Mouse (Mus musculus): ENCODE results near the gene Tex2. TPM values are rescaled to one million over a fixed set of nuclear protein-coding genes. Genes with fewer than 3 reads are reported as not detected.
"Not testable (repeated sequence)": the region's sequence is repeated elsewhere in the genome, so short reads cannot be mapped to it uniquely, and the experiment has no call there.

The Tex2 gene
- polyA plus RNA-seq, 1 experiment from 2014 or later, result 7.4 TPM

DNA sequence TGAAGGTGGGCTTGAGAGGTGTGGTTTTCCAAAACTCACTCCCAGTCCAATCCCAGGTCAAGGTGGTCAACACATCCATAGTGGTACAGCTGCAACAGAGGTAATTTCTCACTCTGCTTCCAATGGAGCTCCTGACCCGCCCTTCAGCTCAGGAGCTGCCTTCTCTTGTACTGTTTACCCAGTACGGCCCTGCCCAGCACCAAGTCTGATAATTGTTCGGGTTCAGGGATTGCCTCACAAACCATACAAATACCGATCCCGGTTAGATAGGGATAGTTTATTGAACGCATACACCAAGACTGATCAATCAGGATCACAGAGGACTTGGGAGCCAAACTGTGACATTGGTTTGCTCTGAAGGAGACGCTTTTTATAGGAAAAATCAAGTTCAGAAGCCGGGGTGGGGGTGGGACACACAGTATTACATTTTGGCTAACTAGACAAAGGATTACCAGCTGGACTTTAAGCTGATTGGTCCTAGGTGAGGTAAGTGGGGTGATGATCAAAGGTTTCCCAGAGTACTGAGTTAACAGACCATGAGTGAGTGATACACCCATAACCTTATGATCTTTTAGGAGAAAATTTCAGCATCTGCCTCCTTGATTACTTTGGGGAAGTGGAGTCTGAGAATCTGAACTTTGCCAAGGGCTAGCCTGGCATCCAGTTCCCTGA is 29.9 kb upstream of the Tex2 start:
- Histone ChIP-seq H3K4me1 (ENCODE audit: control insufficient read depth, insufficient read depth, low read length) (no peaks in the 10 kb centered on the region), H3K4me3 (ENCODE audit: low read depth, low read length) (no peak overlapping the region), H3K4me2 (ENCODE audit: low read depth, low read length) (no peak overlapping the region), H3K27me3 (ENCODE audit: control insufficient read depth, insufficient read depth, low read length) (no peaks in the 10 kb centered on the region), H3K9me3 (replicated peaks; ENCODE audit: control insufficient read depth, low read length) (no peaks in the 10 kb centered on the region), H3K9ac (replicated peaks; ENCODE audit: low read length) (no peak overlapping the region), H3K27ac (replicated peaks; ENCODE audit: low read depth, low read length) (no peak overlapping the region), H3K36me3 (replicated peaks; ENCODE audit: control insufficient read depth, insufficient read depth, low read depth, low read length) (no peaks in the 10 kb centered on the region)
- 81% methylated on average over 8 of the region's 8 CpGs for WGBS
- DNase-seq (ENCODE audit: low spot score), result no peak
- ATAC-seq (replicated peaks; ENCODE audit: insufficient number of reproducible peaks, low FRiP score, low TSS enrichment, low read depth), result no peak

DNA sequence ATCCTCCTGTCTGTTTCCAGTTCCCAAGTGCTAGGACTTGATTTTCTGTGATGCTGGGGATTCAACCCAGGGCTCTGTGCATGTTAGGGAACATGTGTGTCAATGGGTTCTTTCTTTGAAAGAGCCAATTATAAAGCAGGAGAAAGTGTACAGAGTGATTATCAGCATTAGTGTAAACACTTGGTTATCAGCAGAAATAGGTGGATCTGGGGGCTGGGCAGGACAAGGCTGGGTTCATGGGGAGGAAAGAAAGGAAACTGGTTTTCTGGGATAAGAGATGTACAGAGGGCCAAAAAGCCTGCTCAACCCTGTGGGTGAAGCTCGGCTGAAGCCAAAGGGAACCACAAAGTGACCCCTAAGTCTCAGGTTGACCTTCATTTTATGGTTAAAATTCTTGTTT is 28.4 kb upstream of the Tex2 start:
- no peaks in the 10 kb centered on the region for H3K4me1 ChIP-seq (ENCODE audit: control insufficient read depth, insufficient read depth, low read length)
- no peak overlapping the region for H3K9ac ChIP-seq (replicated peaks; ENCODE audit: low read length)
- no peak overlapping the region for H3K4me2 ChIP-seq (ENCODE audit: low read depth, low read length)
- no peaks in the 10 kb centered on the region for H3K36me3 ChIP-seq (replicated peaks; ENCODE audit: control insufficient read depth, insufficient read depth, low read depth, low read length)
- DNase-seq (ENCODE audit: low spot score), result no peak
- WGBS, result 67% methylated on average over 1 of the region's 1 CpGs
- H3K9me3 ChIP-seq (replicated peaks; ENCODE audit: control insufficient read depth, low read length), result no peaks in the 10 kb centered on the region
- ATAC-seq (replicated peaks; ENCODE audit: insufficient number of reproducible peaks, low FRiP score, low TSS enrichment, low read depth), result no peak
- no peak overlapping the region for H3K27ac ChIP-seq (replicated peaks; ENCODE audit: low read depth, low read length)
- no peaks in the 10 kb centered on the region for H3K27me3 ChIP-seq (ENCODE audit: control insufficient read depth, insufficient read depth, low read length)
- no peak overlapping the region for H3K4me3 ChIP-seq (ENCODE audit: low read depth, low read length)

DNA sequence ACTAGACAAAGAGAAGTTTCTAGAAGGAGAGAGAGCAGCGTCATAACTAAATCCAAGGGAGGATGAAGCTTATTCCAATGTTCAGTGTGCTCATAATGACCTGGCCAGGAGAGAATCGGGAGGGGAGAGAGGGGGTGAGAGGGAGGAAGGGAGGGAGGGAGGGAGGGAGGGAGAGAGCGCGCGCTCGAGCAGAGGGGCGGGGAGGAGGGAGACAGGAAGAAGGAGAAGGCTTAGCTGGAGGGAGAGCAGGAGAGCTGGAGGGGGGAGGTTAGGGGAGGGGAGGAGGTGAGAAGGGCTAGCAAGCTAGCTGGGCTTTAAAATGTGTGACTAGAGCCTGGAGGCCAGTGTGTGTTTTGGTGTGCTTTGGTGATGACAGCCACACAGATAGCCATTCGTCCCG is 26.8 kb upstream of the Tex2 start:
- Histone ChIP-seq H3K4me3 (ENCODE audit: low read depth, low read length) (no peak overlapping the region), H3K4me1 (ENCODE audit: control insufficient read depth, insufficient read depth, low read length) (no peaks in the 10 kb centered on the region), H3K27ac (replicated peaks; ENCODE audit: low read depth, low read length) (no peak overlapping the region), H3K27me3 (ENCODE audit: control insufficient read depth, insufficient read depth, low read length) (no peaks in the 10 kb centered on the region), H3K36me3 (replicated peaks; ENCODE audit: control insufficient read depth, insufficient read depth, low read depth, low read length) (no peaks in the 10 kb centered on the region), H3K4me2 (ENCODE audit: low read depth, low read length) (no peak overlapping the region), H3K9ac (replicated peaks; ENCODE audit: low read length) (no peak overlapping the region), H3K9me3 (replicated peaks; ENCODE audit: control insufficient read depth, low read length) (no peaks in the 10 kb centered on the region)
- peak; percentile 52 for DNase-seq (ENCODE audit: low spot score)
- ATAC-seq (replicated peaks; ENCODE audit: insufficient number of reproducible peaks, low FRiP score, low TSS enrichment, low read depth), result no peak
- WGBS, result 14% methylated on average over 9 of the region's 9 CpGs

DNA sequence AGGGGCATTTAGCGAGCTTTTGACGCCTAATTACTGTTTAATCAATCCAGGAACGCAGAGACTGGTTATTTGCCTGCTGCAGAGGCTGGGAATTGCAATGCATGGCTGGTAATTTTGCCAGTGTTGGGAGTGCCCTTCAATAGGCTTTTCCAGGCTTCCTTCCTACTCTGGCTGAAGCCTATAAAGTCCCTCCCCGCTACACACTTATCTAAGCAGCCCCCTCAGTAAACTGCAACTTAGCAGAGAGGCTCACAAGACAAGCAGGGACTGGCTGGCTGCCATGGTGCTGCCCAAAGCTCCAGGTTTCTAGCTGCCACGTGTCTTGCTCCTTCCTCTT is 26.1 kb upstream of the Tex2 start:
- DNase-seq (ENCODE audit: low spot score), result no peak
- ATAC-seq (replicated peaks; ENCODE audit: insufficient number of reproducible peaks, low FRiP score, low TSS enrichment, low read depth), result no peak
- Histone ChIP-seq H3K27ac (replicated peaks; ENCODE audit: low read depth, low read length) (no peak overlapping the region), H3K9me3 (replicated peaks; ENCODE audit: control insufficient read depth, low read length) (no peaks in the 10 kb centered on the region), H3K27me3 (ENCODE audit: control insufficient read depth, insufficient read depth, low read length) (no peaks in the 10 kb centered on the region), H3K4me1 (ENCODE audit: control insufficient read depth, insufficient read depth, low read length) (no peaks in the 10 kb centered on the region), H3K4me3 (ENCODE audit: low read depth, low read length) (no peak overlapping the region), H3K9ac (replicated peaks; ENCODE audit: low read length) (no peak overlapping the region), H3K36me3 (replicated peaks; ENCODE audit: control insufficient read depth, insufficient read depth, low read depth, low read length) (no peaks in the 10 kb centered on the region), H3K4me2 (ENCODE audit: low read depth, low read length) (no peak overlapping the region)
- 17% methylated on average over 5 of the region's 5 CpGs for whole genome bisulfite sequencing

DNA sequence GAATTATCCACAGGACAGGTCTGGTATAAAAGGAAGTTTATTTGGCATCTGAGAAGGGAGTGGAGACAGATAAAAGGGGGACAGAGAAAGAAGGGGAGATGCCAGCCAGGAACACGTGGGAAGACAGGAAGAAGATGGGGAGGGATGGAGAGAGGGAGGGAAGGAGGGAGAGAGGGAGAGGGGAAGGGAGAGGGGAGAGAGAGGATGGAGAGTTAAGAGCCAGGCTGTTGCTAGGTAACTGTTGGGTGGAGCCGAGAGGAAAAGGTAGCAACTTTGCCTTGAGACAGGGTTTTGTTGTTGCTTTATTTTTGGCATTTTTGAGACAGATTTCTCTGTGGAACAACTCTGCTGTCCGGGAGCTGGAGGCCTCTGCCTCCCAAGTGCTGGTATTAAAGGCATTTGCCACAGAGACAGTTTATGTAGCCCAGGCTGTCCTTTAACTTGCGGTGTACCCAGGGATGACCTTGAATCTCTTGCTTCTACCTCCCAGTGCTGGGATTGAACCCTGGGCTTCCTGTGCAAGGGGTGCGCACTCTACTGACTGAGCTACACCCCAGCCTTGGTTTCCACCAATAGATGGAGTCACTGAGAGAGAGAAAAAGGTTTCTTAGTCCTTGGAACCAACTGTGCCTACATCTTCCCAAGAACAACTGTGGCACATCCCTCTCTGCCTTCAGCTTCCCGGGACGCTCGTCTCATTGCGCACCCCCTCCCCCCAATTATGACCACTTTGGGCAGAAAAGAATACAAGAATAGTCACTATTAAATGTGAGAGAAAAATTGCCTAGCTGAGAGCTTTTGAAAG is 25.5 kb upstream of the Tex2 start:
- no peaks in the 10 kb centered on the region for H3K9me3 ChIP-seq (replicated peaks; ENCODE audit: control insufficient read depth, low read length)
- no peak overlapping the region for H3K9ac ChIP-seq (replicated peaks; ENCODE audit: low read length)
- 29% methylated on average over 9 of the region's 9 CpGs for WGBS
- no peaks in the 10 kb centered on the region for H3K36me3 ChIP-seq (replicated peaks; ENCODE audit: control insufficient read depth, insufficient read depth, low read depth, low read length)
- no peaks in the 10 kb centered on the region for H3K4me1 ChIP-seq (ENCODE audit: control insufficient read depth, insufficient read depth, low read length)
- DNase-seq (ENCODE audit: low spot score) (peak; percentile 24), ATAC-seq (replicated peaks; ENCODE audit: insufficient number of reproducible peaks, low FRiP score, low TSS enrichment, low read depth) (no peak)
- no peak overlapping the region for H3K27ac ChIP-seq (replicated peaks; ENCODE audit: low read depth, low read length)
- H3K4me2 ChIP-seq (ENCODE audit: low read depth, low read length), result no peak overlapping the region
- no peaks in the 10 kb centered on the region for H3K27me3 ChIP-seq (ENCODE audit: control insufficient read depth, insufficient read depth, low read length)
- H3K4me3 ChIP-seq (ENCODE audit: low read depth, low read length), result no peak overlapping the region

DNA sequence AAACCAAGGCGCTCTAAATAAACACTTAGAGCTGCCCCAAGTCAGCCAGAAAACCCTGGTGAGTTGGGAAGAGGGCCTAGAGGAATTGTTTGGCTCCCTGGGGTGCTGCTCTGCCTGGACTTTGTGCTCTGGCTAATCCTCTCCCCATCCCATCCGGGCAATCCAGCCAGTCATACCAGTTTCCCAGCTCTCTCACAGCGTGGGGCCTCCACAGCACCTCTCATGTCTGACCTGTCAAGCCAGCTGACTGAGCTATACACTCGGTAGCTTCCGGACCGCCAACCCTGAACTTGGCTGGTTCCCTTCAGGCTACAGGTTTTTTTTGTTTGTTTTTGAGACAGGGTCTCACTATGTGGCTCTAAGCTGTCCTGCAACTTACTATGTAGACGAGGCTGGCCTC is 24.5 kb upstream of the Tex2 start:
- Histone ChIP-seq H3K27ac (replicated peaks; ENCODE audit: low read depth, low read length) (no peak overlapping the region), H3K9me3 (replicated peaks; ENCODE audit: control insufficient read depth, low read length) (no peaks in the 10 kb centered on the region), H3K4me3 (ENCODE audit: low read depth, low read length) (no peak overlapping the region), H3K4me1 (ENCODE audit: control insufficient read depth, insufficient read depth, low read length) (no peaks in the 10 kb centered on the region), H3K36me3 (replicated peaks; ENCODE audit: control insufficient read depth, insufficient read depth, low read depth, low read length) (no peaks in the 10 kb centered on the region), H3K27me3 (ENCODE audit: control insufficient read depth, insufficient read depth, low read length) (no peaks in the 10 kb centered on the region), H3K9ac (replicated peaks; ENCODE audit: low read length) (0 out of 2 replicates have a peak overlapping the region, but pooled peaks have one; percentile 25), H3K4me2 (ENCODE audit: low read depth, low read length) (no peak overlapping the region)
- peak; percentile 52 for DNase-seq (ENCODE audit: low spot score)
- ATAC-seq (replicated peaks; ENCODE audit: insufficient number of reproducible peaks, low FRiP score, low TSS enrichment, low read depth), result no peak
- WGBS, result 12% methylated on average over 7 of the region's 7 CpGs

DNA sequence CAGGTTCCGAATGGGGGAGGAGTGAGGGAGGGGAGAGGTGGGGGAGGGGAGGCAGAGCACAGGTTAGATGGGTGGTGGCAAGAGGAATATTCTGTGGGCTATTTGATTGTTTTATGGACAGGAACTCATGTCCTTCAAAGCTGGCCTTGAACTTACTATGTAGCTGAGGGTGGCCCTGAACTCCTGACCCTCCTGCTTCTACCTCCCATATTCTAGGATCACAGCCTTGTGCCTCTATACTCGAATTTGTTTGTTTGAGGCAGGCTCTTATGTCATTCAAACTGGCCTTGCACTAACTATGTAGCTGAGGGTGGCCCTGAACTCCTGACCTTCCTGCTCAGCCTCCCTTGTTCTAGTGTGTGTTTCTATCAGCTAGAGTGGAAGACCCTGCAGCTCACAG is 22.7 kb upstream of the Tex2 start:
- Histone ChIP-seq H3K4me3 (ENCODE audit: low read depth, low read length) (no peak overlapping the region), H3K27me3 (ENCODE audit: control insufficient read depth, insufficient read depth, low read length) (no peaks in the 10 kb centered on the region), H3K27ac (replicated peaks; ENCODE audit: low read depth, low read length) (no peak overlapping the region), H3K4me2 (ENCODE audit: low read depth, low read length) (no peak overlapping the region), H3K4me1 (ENCODE audit: control insufficient read depth, insufficient read depth, low read length) (no peaks in the 10 kb centered on the region), H3K36me3 (replicated peaks; ENCODE audit: control insufficient read depth, insufficient read depth, low read depth, low read length) (no peaks in the 10 kb centered on the region), H3K9ac (replicated peaks; ENCODE audit: low read length) (no peak overlapping the region), H3K9me3 (replicated peaks; ENCODE audit: control insufficient read depth, low read length) (no peaks in the 10 kb centered on the region)
- no peak for ATAC-seq (replicated peaks; ENCODE audit: insufficient number of reproducible peaks, low FRiP score, low TSS enrichment, low read depth)
- no peak for DNase-seq (ENCODE audit: low spot score)
- 58% methylated on average over 2 of the region's 2 CpGs for WGBS

DNA sequence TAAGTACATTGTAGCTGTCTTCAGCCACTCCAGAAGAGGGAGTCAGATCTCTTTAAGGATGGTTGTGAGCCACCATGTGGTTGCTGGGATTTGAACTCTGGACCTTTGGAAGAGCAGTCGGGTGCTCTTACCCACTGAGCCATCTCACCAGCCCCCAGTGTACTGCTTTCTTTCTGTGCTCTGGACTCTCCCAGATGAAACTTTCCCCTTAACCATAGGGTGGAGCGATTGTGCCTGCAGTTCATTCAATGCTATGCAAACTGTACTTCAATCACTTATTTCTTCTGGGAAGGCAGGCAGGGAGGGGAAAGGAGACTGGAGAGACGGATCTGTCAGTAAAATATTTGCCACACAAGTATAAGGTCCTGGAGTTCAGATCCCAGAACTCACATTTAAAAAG is 21.0 kb upstream of the Tex2 start:
- H3K9me3 ChIP-seq (replicated peaks; ENCODE audit: control insufficient read depth, low read length); H3K9ac ChIP-seq (replicated peaks; ENCODE audit: low read length); DNase-seq (ENCODE audit: low spot score); H3K27me3 ChIP-seq (ENCODE audit: control insufficient read depth, insufficient read depth, low read length); H3K27ac ChIP-seq (replicated peaks; ENCODE audit: low read depth, low read length); H3K4me1 ChIP-seq (ENCODE audit: control insufficient read depth, insufficient read depth, low read length); H3K4me2 ChIP-seq (ENCODE audit: low read depth, low read length); H3K4me3 ChIP-seq (ENCODE audit: low read depth, low read length); ATAC-seq (replicated peaks; ENCODE audit: insufficient number of reproducible peaks, low FRiP score, low TSS enrichment, low read depth); H3K36me3 ChIP-seq (replicated peaks; ENCODE audit: control insufficient read depth, insufficient read depth, low read depth, low read length): not testable (repeated sequence)
- 92% methylated on average over 3 of the region's 3 CpGs for WGBS
